Mouse (Mus musculus): Measurements from ENCODE around the gene Masp2.

Masp2 gene

GRCm38 (mm10) chr4:148602357-148603120 is at the start of gene Masp2:
TSS of gene Masp2 (plus strand) at chr4:148602554.
- DNase-seq: no peak

- no peak for DNase-seq
Observed at GRCm38 (mm10) chr4:148557766-148558165, 44.6 kb upstream of the Masp2 start.

- DNase-seq: peak; percentile 88
Observed at GRCm38 (mm10) chr4:148558297-148559000, 43.9 kb upstream of the Masp2 start, which contains the start of gene Exosc10. TSS of gene Exosc10 (plus strand) at chr4:148558429.

GRCm38 (mm10) chr4:148562676-148563075 is 39.7 kb upstream of the Masp2 start:
- no peak for DNase-seq

- DNase-seq: no peak
Observed at GRCm38 (mm10) chr4:148563595-148563994, 38.8 kb upstream of the Masp2 start.

GRCm38 (mm10) chr4:148570138-148570537 is 32.2 kb upstream of the Masp2 start:
- no peak for DNase-seq

- DNase-seq: no peak
Observed at GRCm38 (mm10) chr4:148570693-148571295, 31.6 kb upstream of the Masp2 start.

GRCm38 (mm10) chr4:148573222-148573621 is 29.1 kb upstream of the Masp2 start:
- DNase-seq: no peak

- DNase-seq: no peak
Observed at GRCm38 (mm10) chr4:148580765-148581164, 21.6 kb upstream of the Masp2 start.

GRCm38 (mm10) chr4:148581422-148581821 is 20.9 kb upstream of the Masp2 start:
- no peak for DNase-seq

GRCm38 (mm10) chr4:148583257-148583656 is 19.1 kb upstream of the Masp2 start:
- DNase-seq: no peak

GRCm38 (mm10) chr4:148586648-148587047 is 15.7 kb upstream of the Masp2 start:
- no peak for DNase-seq

- no peak for DNase-seq
Observed at GRCm38 (mm10) chr4:148588793-148589192, 13.6 kb upstream of the Masp2 start.

- no peak for DNase-seq
Observed at GRCm38 (mm10) chr4:148589565-148589964, 12.8 kb upstream of the Masp2 start.

- DNase-seq: no peak
Observed at GRCm38 (mm10) chr4:148590421-148591170, 11.8 kb upstream of the Masp2 start.

GRCm38 (mm10) chr4:148591171-148591630 is 11.2 kb upstream of the Masp2 start, which contains the start of gene Srm:
TSS of gene Srm (plus strand) at chr4:148591503.
- peak; percentile 99 for DNase-seq

GRCm38 (mm10) chr4:148591637-148592380 is 10.5 kb upstream of the Masp2 start:
- DNase-seq: no peak

- DNase-seq: no peak
Observed at GRCm38 (mm10) chr4:148593996-148594395, 8.4 kb upstream of the Masp2 start.

GRCm38 (mm10) chr4:148595916-148596315 is 6.4 kb upstream of the Masp2 start:
- no peak for DNase-seq

- no peak for DNase-seq
Observed at GRCm38 (mm10) chr4:148596731-148597130, 5.6 kb upstream of the Masp2 start.

GRCm38 (mm10) chr4:148598826-148599225 is 3.5 kb upstream of the Masp2 start:
- DNase-seq: no peak

GRCm38 (mm10) chr4:148600316-148600715 is 2.0 kb upstream of the Masp2 start:
- no peak for DNase-seq
